ENCODE assay signal across 9 mouse cellular contexts in the genomic region with DNA sequence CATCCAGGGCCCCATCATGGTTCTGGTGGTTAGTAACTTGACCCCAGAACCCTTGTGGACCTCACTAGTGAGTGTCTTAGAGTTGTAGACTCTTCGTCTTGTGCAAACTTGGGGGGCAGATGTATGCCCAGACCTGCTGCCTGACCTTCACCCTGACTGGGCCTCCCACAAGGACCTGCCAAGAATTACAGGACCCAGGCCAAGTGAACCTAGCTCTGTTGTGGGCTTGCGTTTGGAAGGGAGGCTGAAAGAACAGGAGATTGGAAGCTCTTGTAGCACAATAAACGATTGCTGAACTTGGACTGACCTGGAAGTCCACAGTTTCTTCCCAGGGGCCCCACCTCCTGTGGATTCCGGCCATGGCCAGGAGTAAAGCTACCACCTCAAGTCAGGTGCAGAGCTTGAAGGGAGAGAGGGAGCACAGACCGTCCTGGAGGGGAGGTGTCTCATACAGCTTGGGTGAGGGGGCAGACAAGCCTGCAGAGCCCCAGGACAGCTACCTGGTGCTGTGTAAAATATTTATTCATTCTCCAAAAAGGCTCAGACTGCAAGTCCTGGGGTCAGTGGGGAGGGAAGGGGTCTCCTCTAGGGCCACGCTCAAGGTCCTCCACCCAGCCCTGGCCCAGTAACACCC. TPM values are rescaled to one million over a fixed set of nuclear protein-coding genes. Genes with fewer than 3 reads are reported as not detected.
DNase-seq lines count a peak whose midpoint lies in the region; ATAC-seq and TF ChIP-seq lines count a peak whose summit lies in the region.
"Had no signal": no experiment of that assay in that cellular context is flagged by ENCODE, and none has a peak within 500 bp of the region (broad histone marks: within the 10 kb centered on the region; RNA-seq: fewer than 3 reads in every experiment).

No protein-coding gene starts in this region.

- no peak for TF ChIP-seq POLR2A in embryonic fibroblast, embryonic 13.5 days (IDR thresholded peaks at IDR 0.05; ENCODE audit: low read depth, low read length)

- H3K27me3 ChIP-seq in intestine, embryonic 15.5 days (replicated peaks), result no peaks in the 10 kb centered on the region
- no peaks in the 10 kb centered on the region for H3K27me3 ChIP-seq in lung, embryonic 15.5 days

- no peak for ATAC-seq in cerebellum, adult (ENCODE audit: insufficient number of reproducible peaks, low FRiP score, low TSS enrichment)
- no peak for ATAC-seq in intestine, embryonic 15.5 days
- ATAC-seq in lung, embryonic 15.5 days (ENCODE audit: borderline replicate concordance, extremely low read depth, low FRiP score, low TSS enrichment), result no peak
- ATAC-seq in erythroid progenitor cell, adult 5-6 weeks (replicated peaks; ENCODE audit: low FRiP score, poor library complexity, severe bottlenecking), result no peak

- WGBS in intestine, embryonic 15.5 days, result 19% methylated on average over 6 of the region's 6 CpGs
- 15% methylated on average over 6 of the region's 6 CpGs for WGBS in lung, embryonic 15.5 days

- H3K4me2 ChIP-seq in intestine, embryonic 15.5 days (replicated peaks), result peak overlapping the region; percentile 91
- peak overlapping the region; percentile 88 for H3K4me2 ChIP-seq in lung, embryonic 15.5 days

- H3K4me3 ChIP-seq in embryonic fibroblast, embryonic 13.5 days (ENCODE audit: insufficient read depth, low read length), result peak overlapping the region; percentile 69
- peak overlapping the region; percentile 83 for H3K4me3 ChIP-seq in intestine, embryonic 15.5 days (replicated peaks)
- H3K4me3 ChIP-seq in lung, embryonic 15.5 days, result peak overlapping the region; percentile 82

- no peaks in the 10 kb centered on the region for H3K9me3 ChIP-seq in intestine, embryonic 15.5 days
- no peaks in the 10 kb centered on the region for H3K9me3 ChIP-seq in lung, embryonic 15.5 days

- H3K27ac ChIP-seq in embryonic fibroblast, embryonic 13.5 days (ENCODE audit: insufficient read depth, low read length), result peak overlapping the region; percentile 94; the same call in 1 of the 2 replicates
- peak overlapping the region; percentile 98 for H3K27ac ChIP-seq in intestine, embryonic 15.5 days
- peak overlapping the region; percentile 98 for H3K27ac ChIP-seq in lung, embryonic 15.5 days

- peaks cover 16% of the 10 kb centered on the region for H3K36me3 ChIP-seq in intestine, embryonic 15.5 days
- H3K36me3 ChIP-seq in lung, embryonic 15.5 days, result peaks cover 25% of the 10 kb centered on the region

- DNase-seq in cerebellum, adult 9-11 months, result peak; percentile 76
- no peak for DNase-seq in gastrocnemius, adult 8-10 months (ENCODE audit: low spot score in 2 of 2)
- DNase-seq in urinary bladder, postnatal 14 days (ENCODE audit: low spot score), result no peak

- no peak for TF ChIP-seq CTCF in embryonic fibroblast, embryonic 13.5 days (IDR thresholded peaks at IDR 0.05; ENCODE audit: borderline replicate concordance, insufficient read depth, low read length)

- H3K9ac ChIP-seq in intestine, embryonic 15.5 days, result peak overlapping the region; percentile 85
- peak overlapping the region; percentile 73 for H3K9ac ChIP-seq in lung, embryonic 15.5 days

- peaks cover 14% of the 10 kb centered on the region for H3K4me1 ChIP-seq in embryonic fibroblast, embryonic 13.5 days (ENCODE audit: control insufficient read depth, insufficient read depth, low read length)
- peaks cover 68% of the 10 kb centered on the region for H3K4me1 ChIP-seq in intestine, embryonic 15.5 days (replicated peaks)
- H3K4me1 ChIP-seq in lung, embryonic 15.5 days, result peaks cover 68% of the 10 kb centered on the region

RNA-seq across cellular contexts. Expression of a gene that starts 0.9 kb away (rescaled TPM):
- polyA plus RNA-seq in embryonic fibroblast, embryonic 13.5 days (2011; ENCODE audit: insufficient read length, low read depth, missing spikeins), result 115 and 118 TPM in 2 replicates
- 297 and 322 TPM in 2 replicates for polyA plus RNA-seq in intestine, embryonic 15.5 days (2015; fragmentation: Nextera tagmentation; extraction: Ambion mirVana)
- 349 and 363 TPM in 2 replicates for polyA plus RNA-seq in lung, embryonic 15.5 days (2015; fragmentation: Nextera tagmentation; extraction: Ambion mirVana)
- total RNA-seq in gastrocnemius, adult 8-10 months (2022), result 100 to 1,000 TPM in 1 of 4 experiments, 10 to 100 TPM in 3; 87.3 to 101 (median 91.1) TPM
- total RNA-seq in erythroid progenitor cell, adult 5-6 weeks (2015; ENCODE audit: low replicate concordance), result 58.7 and 86.4 TPM in 2 replicates
- total RNA-seq in erythroid progenitor cell, adult 5-6 weeks (2017; ENCODE audit: low replicate concordance), result 47.1 and 58.4 TPM in 2 replicates

RNA-seq across cellular contexts. Expression of a gene that starts 3.0 kb away (rescaled TPM):
- 1.8 and 2.1 TPM in 2 replicates for polyA plus RNA-seq in embryonic fibroblast, embryonic 13.5 days (2011; ENCODE audit: insufficient read length, low read depth, missing spikeins)
- polyA plus RNA-seq in intestine, embryonic 15.5 days (2015; fragmentation: Nextera tagmentation; extraction: Ambion mirVana), result 1.8 and 1.9 TPM in 2 replicates
- polyA plus RNA-seq in lung, embryonic 15.5 days (2015; fragmentation: Nextera tagmentation; extraction: Ambion mirVana), result 0.82 and 1.2 TPM in 2 replicates
- 10 to 100 TPM in 3 of 4 experiments, 1 to 10 TPM in 1; 9.5 to 18.5 (median 16.7) TPM for total RNA-seq in gastrocnemius, adult 8-10 months (2022)
- 4.6 TPM in 1 of 2 replicates, not detected in the other for total RNA-seq in erythroid progenitor cell, adult 5-6 weeks (2015; ENCODE audit: low replicate concordance)
- 0.77 TPM in 1 of 2 replicates, not detected in the other for total RNA-seq in erythroid progenitor cell, adult 5-6 weeks (2017; ENCODE audit: low replicate concordance)
- total RNA-seq: hematopoietic stem cell, adult 5-6 weeks had no signal

RNA-seq across cellular contexts. Expression of a gene that starts 5.4 kb away (rescaled TPM):
- 24.4 and 27.9 TPM in 2 replicates for polyA plus RNA-seq in embryonic fibroblast, embryonic 13.5 days (2011; ENCODE audit: insufficient read length, low read depth, missing spikeins)
- polyA plus RNA-seq in intestine, embryonic 15.5 days (2015; fragmentation: Nextera tagmentation; extraction: Ambion mirVana), result 45.1 and 49.4 TPM in 2 replicates
- polyA plus RNA-seq in lung, embryonic 15.5 days (2015; fragmentation: Nextera tagmentation; extraction: Ambion mirVana), result 50.7 and 51.5 TPM in 2 replicates
- 10 to 100 TPM; 11.0 to 13.0 (median 11.4) TPM for total RNA-seq in gastrocnemius, adult 8-10 months (2022)
- 5.4 and 6.1 TPM in 2 replicates for total RNA-seq in erythroid progenitor cell, adult 5-6 weeks (2015; ENCODE audit: low replicate concordance)
- 2.7 and 9.1 TPM in 2 replicates for total RNA-seq in erythroid progenitor cell, adult 5-6 weeks (2017; ENCODE audit: low replicate concordance)

RNA-seq across cellular contexts. Expression of a gene that starts 7.5 kb away (rescaled TPM):
- polyA plus RNA-seq in embryonic fibroblast, embryonic 13.5 days (2011; ENCODE audit: insufficient read length, low read depth, missing spikeins), result 0.63 TPM in 1 of 2 replicates, not detected in the other
- polyA plus RNA-seq in intestine, embryonic 15.5 days (2015; fragmentation: Nextera tagmentation; extraction: Ambion mirVana), result 1.1 and 2.4 TPM in 2 replicates
- polyA plus RNA-seq in lung, embryonic 15.5 days (2015; fragmentation: Nextera tagmentation; extraction: Ambion mirVana), result 2.2 and 2.5 TPM in 2 replicates
- total RNA-seq in gastrocnemius, adult 8-10 months (2022), result 10 to 100 TPM in 2 of 4 experiments, 1 to 10 TPM in 2; 9.1 to 15.3 (median 12.3) TPM
- total RNA-seq in erythroid progenitor cell, adult 5-6 weeks (2015; ENCODE audit: low replicate concordance), result 1.3 and 1.4 TPM in 2 replicates
- 1.8 TPM in 1 of 2 replicates, not detected in the other for total RNA-seq in erythroid progenitor cell, adult 5-6 weeks (2017; ENCODE audit: low replicate concordance)

RNA-seq across cellular contexts. Expression of a gene that starts 10.6 kb away (rescaled TPM):
- 21.0 and 29.7 TPM in 2 replicates for polyA plus RNA-seq in embryonic fibroblast, embryonic 13.5 days (2011; ENCODE audit: insufficient read length, low read depth, missing spikeins)
- polyA plus RNA-seq in intestine, embryonic 15.5 days (2015; fragmentation: Nextera tagmentation; extraction: Ambion mirVana), result 19.2 and 22.1 TPM in 2 replicates
- 20.1 and 20.6 TPM in 2 replicates for polyA plus RNA-seq in lung, embryonic 15.5 days (2015; fragmentation: Nextera tagmentation; extraction: Ambion mirVana)
- 10 to 100 TPM; 63.3 to 72.7 (median 68.0) TPM for total RNA-seq in gastrocnemius, adult 8-10 months (2022)
- total RNA-seq in erythroid progenitor cell, adult 5-6 weeks (2015; ENCODE audit: low replicate concordance), result 34.4 and 37.1 TPM in 2 replicates
- total RNA-seq in erythroid progenitor cell, adult 5-6 weeks (2017; ENCODE audit: low replicate concordance), result 39.1 and 41.5 TPM in 2 replicates
